Mouse (Mus musculus) limb, embryonic 14.5 days (tissue): Measurements from ENCODE around the gene Nkx1-1. TPM values are rescaled to one million over a fixed set of nuclear protein-coding genes. Genes with fewer than 3 reads are reported as not detected.

Experiments
- ATAC-seq: fragments of 200-750 bp; cut with Nextera tagmentation; 2 replicates; pipeline ENCODE4 v1.8.0; 2017; ENCODE audit warnings: low read depth, moderate number of reproducible peaks, moderate TSS enrichment; ENCODE audit not compliant: low FRiP score
- DNase-seq: peaks from one replicate; pipeline ENCODE4 v3.0.0-alpha.2; 2015; ENCODE audit warnings: low spot score
- H3K27ac ChIP-seq: fragments of 300-500 bp; sonication (generic); replicated peaks from 2 replicates; pipeline ENCODE4 v1.5.1; 2014; ENCODE audit warnings: low read depth, mild to moderate bottlenecking, low read length, moderate library complexity, mixed read lengths
- H3K27me3 ChIP-seq: fragments of 300-500 bp; sonication (generic); 2 replicates; pipeline ENCODE4 v1.6.1; 2014; ENCODE audit warnings: low read length, mixed read lengths; ENCODE audit not compliant: control insufficient read depth, insufficient read depth
- H3K36me3 ChIP-seq: fragments of 300-500 bp; sonication (generic); 2 replicates; pipeline ENCODE4 v1.6.1; 2014; ENCODE audit warnings: mild to moderate bottlenecking, low read length, moderate library complexity, mixed read lengths; ENCODE audit not compliant: control insufficient read depth, insufficient read depth
- H3K4me1 ChIP-seq: fragments of 300-500 bp; sonication (generic); 2 replicates; pipeline ENCODE4 v1.6.1; 2014; ENCODE audit warnings: antibody characterized with exemption, low read length, mixed read lengths; ENCODE audit not compliant: control insufficient read depth, insufficient read depth
- H3K4me2 ChIP-seq: fragments of 300-500 bp; sonication (generic); replicated peaks from 2 replicates; pipeline ENCODE4 v1.6.1; 2014; ENCODE audit warnings: low read depth, mild to moderate bottlenecking, low read length, moderate library complexity; ENCODE audit not compliant: severe bottlenecking
- H3K4me3 ChIP-seq: fragments of 300-500 bp; sonication (generic); replicated peaks from 2 replicates; pipeline ENCODE4 v1.5.1; 2014; ENCODE audit warnings: low read length
- H3K9ac ChIP-seq: fragments of 300-500 bp; sonication (generic); 2 replicates; pipeline ENCODE4 v1.6.1; 2014; ENCODE audit warnings: mild to moderate bottlenecking, low read depth, low read length, moderate library complexity; ENCODE audit not compliant: severe bottlenecking
- H3K9me3 ChIP-seq: fragments of 300-500 bp; sonication (generic); 2 replicates; pipeline ENCODE4 v1.6.1; 2016; ENCODE audit warnings: low read length; ENCODE audit not compliant: control insufficient read depth
- POLR2A ChIP-seq: fragments of 200-500 bp; IDR thresholded peaks from 2 replicates; pipeline ENCODE4 v1.8.0; 2012; ENCODE audit warnings: inconsistent platforms, mild to moderate bottlenecking, moderate library complexity, borderline replicate concordance; ENCODE audit not compliant: insufficient read depth, insufficient read length; ENCODE audit errors: extremely low read depth
- WGBS: fragments of 180-500 bp; shearing (Covaris S2); extraction: QIAGEN DNeasy Blood & Tissue Kit; methylation state at CpG from one replicate; pipeline ENCODE4 v1.1.7; 2014; 5-methylcytosine and 5-hydroxymethylcytosine counted together
- polyA plus RNA-seq, 2 experiments: library from polyadenylated mRNA; depleted of rRNA in 1 of 2; stranded (reverse) in 1 of 2; unstranded in 1 of 2; fragments of >200 nt; fragmentation: Nextera tagmentation in 1 of 2; extraction: Ambion mirVana in 1 of 2; gene quantifications; 2 replicates each; pipeline versions ENCODE4 v1.2.1 to v1.2.3; 2012 to 2014

Gene Nkx1-1
- not detected in 2 replicates for polyA plus RNA-seq (2012; rRNA removed)
- not detected in 2 replicates for polyA plus RNA-seq (2014; fragmentation: Nextera tagmentation; extraction: Ambion mirVana)

GRCm38 (mm10) chr5:33433201-33434138 is at the start of gene Nkx1-1:
Gene Nkx1-1 (minus strand): TSS chr5:33433976.
- no peak for ATAC-seq
- Histone ChIP-seq H3K4me1 (peaks cover 15% of the 10 kb centered on the region), H3K9me3 (no peaks in the 10 kb centered on the region), H3K36me3 (no peaks in the 10 kb centered on the region), H3K9ac (no peak within 1 kb of the TSS), H3K27ac (no peak within 1 kb of the TSS), H3K4me2 (peak within 1 kb of the TSS; percentile 37), H3K27me3 (peaks cover 96% of the 10 kb centered on the region), H3K4me3 (peak within 1 kb of the TSS; percentile 21)
- 1% methylated on average over 41 of the region's 90 CpGs for WGBS
- no peak for TF ChIP-seq POLR2A
- no peak for DNase-seq

GRCm38 (mm10) chr5:33481318-33481685 is 47.5 kb upstream of the Nkx1-1 start:
- no peak overlapping the region for H3K4me3 ChIP-seq
- H3K36me3 ChIP-seq, result no peaks in the 10 kb centered on the region
- ATAC-seq, result no peak
- WGBS, result 24% methylated on average over 7 of the region's 7 CpGs
- 0 out of 2 replicates have a peak, but pooled peaks cover 4% of the 10 kb centered on the region for H3K27me3 ChIP-seq
- TF ChIP-seq POLR2A, result no peak
- no peak for DNase-seq
- no peaks in the 10 kb centered on the region for H3K9me3 ChIP-seq
- no peak overlapping the region for H3K27ac ChIP-seq
- H3K9ac ChIP-seq, result no peak overlapping the region
- H3K4me1 ChIP-seq, result no peaks in the 10 kb centered on the region
- no peak overlapping the region for H3K4me2 ChIP-seq

GRCm38 (mm10) chr5:33480582-33481317 is 47.0 kb upstream of the Nkx1-1 start:
- no peaks in the 10 kb centered on the region for H3K4me1 ChIP-seq
- H3K36me3 ChIP-seq, result no peaks in the 10 kb centered on the region
- no peaks in the 10 kb centered on the region for H3K9me3 ChIP-seq
- no peak overlapping the region for H3K4me3 ChIP-seq
- H3K4me2 ChIP-seq, result no peak overlapping the region
- ATAC-seq (no peak), DNase-seq (no peak)
- no peak for TF ChIP-seq POLR2A
- 0 out of 2 replicates have a peak, but pooled peaks cover 4% of the 10 kb centered on the region for H3K27me3 ChIP-seq
- H3K27ac ChIP-seq, result no peak overlapping the region
- H3K9ac ChIP-seq, result no peak overlapping the region
- WGBS, result 49% methylated on average over 26 of the region's 26 CpGs

GRCm38 (mm10) chr5:33465464-33465863 is 31.7 kb upstream of the Nkx1-1 start:
- ATAC-seq, result no peak

GRCm38 (mm10) chr5:33464390-33464789 is 30.6 kb upstream of the Nkx1-1 start:
- no peak for TF ChIP-seq POLR2A
- 51% methylated on average over 7 of the region's 7 CpGs for WGBS
- Histone ChIP-seq H3K36me3 (no peaks in the 10 kb centered on the region), H3K4me1 (no peaks in the 10 kb centered on the region), H3K27ac (no peak overlapping the region), H3K27me3 (no peaks in the 10 kb centered on the region), H3K9ac (no peak overlapping the region), H3K9me3 (no peaks in the 10 kb centered on the region), H3K4me2 (no peak overlapping the region), H3K4me3 (no peak overlapping the region)
- DNase-seq (no peak), ATAC-seq (no peak)

More at GRCm38 (mm10) chr5:33465464-33465863, 31.7 kb upstream of the Nkx1-1 start:
- H3K4me3 ChIP-seq, result no peak overlapping the region
- H3K4me1 ChIP-seq, result no peaks in the 10 kb centered on the region
- no peaks in the 10 kb centered on the region for H3K27me3 ChIP-seq
- H3K9ac ChIP-seq, result no peak overlapping the region
- no peak for DNase-seq
- H3K27ac ChIP-seq, result no peak overlapping the region
- no peak for TF ChIP-seq POLR2A
- H3K36me3 ChIP-seq, result no peaks in the 10 kb centered on the region
- H3K4me2 ChIP-seq, result no peak overlapping the region
- no peaks in the 10 kb centered on the region for H3K9me3 ChIP-seq
- 45% methylated on average over 11 of the region's 11 CpGs for WGBS
